Mouse (Mus musculus): ENCODE data around the gene Clspn.

DNA sequence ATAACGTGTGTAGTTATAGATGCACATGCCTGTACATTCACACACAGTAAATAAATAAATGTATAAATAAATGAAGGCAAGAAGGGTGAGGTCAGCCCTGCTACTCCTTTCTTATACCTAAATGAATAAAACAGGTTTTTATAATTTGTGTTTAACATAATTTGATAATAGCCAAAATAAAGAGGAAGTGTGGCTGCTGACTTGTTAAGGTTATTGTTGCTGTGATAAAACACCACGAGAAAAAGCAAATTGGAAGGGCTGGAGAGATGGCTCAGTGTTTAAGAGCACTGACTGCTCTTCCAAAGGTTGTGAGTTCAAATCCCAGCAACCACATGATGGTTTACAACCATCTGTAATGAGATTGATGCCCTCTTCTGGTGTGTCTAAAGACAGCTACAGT, 22.3 kb downstream of the Clspn start:
- TF ChIP-seq CTCF (IDR thresholded peaks at IDR 0.05; ENCODE audit: insufficient read depth, low read length) (no peak), POLR2A (IDR thresholded peaks at IDR 0.05; ENCODE audit: borderline replicate concordance, extremely low read depth, low read depth, low read length) (no peak)
